Mouse (Mus musculus) urinary bladder, adult 18-20 months (tissue): ENCODE results near the gene Slc12a4.
"Not testable (repeated sequence)": the region's sequence is repeated elsewhere in the genome, so short reads cannot be mapped to it uniquely, and the experiment has no call there.

Experiments
- DNase-seq, 2 experiments: peaks; one replicate each; pipeline ENCODE4 v3.0.0; 2022; ENCODE audit warnings: low spot score in 2 of 2, mixed read lengths in 2 of 2

The Slc12a4 gene

GRCm38 (mm10) chr8:105965905-105966341 is at the start of gene Slc12a4:
Slc12a4 (minus strand) TSS chr8:105966097.
- DNase-seq, result peak; percentile 73 to 78

DNA sequence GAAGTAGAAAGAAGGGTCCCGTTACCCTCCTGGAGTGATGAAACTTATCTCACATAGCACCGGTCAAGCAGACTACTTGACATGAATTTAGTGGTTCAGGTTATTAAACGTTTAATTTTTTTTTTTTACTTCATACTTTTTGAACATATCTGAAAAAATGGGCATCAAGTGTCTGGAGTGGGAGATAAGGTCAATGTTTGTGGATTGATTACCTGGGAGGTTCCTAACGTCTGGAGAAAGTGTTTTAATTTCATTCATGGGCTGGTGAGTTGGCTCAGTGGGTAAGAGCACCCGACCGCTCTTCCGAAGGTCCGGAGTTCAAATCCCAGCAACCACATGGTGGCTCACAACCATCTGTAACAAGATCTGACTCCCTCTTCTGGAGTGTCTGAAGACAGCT is 46.3 kb upstream of the Slc12a4 start:
- not testable (repeated sequence) for DNase-seq

GRCm38 (mm10) chr8:106011643-106011986 is 45.7 kb upstream of the Slc12a4 start, which contains the start of gene Ddx28:
Ddx28 (minus strand) TSS chr8:106011882.
- no peak for DNase-seq

- peak; percentile 83 to 85 for DNase-seq
These were observed 45.1 kb upstream of the Slc12a4 start for GRCm38 (mm10) chr8:106010748-106011642.

GRCm38 (mm10) chr8:106007891-106008290 is 42.0 kb upstream of the Slc12a4 start:
- DNase-seq, result not testable (repeated sequence)

DNA sequence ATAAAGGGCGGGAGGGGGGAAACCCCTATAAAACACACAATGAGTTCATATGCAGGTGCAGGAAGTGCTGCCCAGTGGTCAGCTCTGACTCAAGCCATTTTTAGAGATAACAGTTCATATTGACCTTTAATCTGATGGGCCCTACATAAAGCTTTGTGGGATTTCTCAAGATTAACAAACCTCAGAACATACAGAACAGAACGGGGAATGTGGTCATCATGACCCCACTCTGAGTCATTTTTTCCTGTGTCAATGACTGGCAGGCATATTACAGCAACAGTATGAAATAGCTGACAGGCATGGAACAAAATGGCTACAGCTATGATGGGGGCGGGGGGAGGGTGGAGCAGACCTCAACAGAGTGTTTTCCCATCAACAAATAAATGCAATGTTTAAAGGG is 41.2 kb upstream of the Slc12a4 start:
- no peak for DNase-seq

DNA sequence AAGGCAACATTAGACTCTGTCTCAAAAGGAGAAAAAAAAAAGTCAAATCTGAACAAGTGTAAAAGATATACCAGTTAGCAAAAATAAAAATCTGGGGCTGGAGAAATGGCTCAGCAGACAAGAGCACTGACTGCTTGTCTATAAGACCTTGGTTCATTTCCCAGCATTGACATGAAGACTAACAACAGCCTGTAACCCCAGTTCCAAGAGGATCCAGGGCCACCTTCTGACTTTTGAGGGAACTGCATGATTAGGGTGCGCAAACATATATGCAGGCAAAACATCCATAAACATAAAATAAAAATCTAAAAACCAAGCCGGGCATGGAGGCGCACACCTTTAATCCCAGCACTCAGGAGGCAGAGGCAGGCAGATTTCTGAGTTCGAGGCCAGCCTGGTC is 40.5 kb upstream of the Slc12a4 start:
- DNase-seq, result no peak

DNA sequence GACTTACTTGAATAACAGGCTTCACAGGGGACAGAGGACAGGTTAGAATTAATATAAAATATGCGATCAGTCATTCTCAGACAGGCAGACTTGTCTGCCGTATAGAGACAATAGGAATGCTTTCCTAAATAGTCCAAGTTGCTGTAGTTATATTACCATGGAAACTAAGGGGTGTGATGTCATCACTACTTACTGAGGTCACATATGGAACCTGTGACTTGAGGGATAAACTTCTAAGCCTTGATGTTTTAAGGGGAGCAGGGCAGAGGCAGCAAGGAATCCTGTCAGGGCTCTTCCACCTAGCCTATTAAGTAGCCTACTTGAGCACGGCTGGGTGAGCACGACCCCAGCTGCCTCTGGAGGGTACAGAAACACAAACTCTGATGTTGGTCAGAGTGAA is 40.0 kb upstream of the Slc12a4 start, which contains the start of gene Dpep2nb:
Dpep2nb (minus strand) TSS at position 101 of the 400 bp plus-strand sequence.
- no peak for DNase-seq

DNA sequence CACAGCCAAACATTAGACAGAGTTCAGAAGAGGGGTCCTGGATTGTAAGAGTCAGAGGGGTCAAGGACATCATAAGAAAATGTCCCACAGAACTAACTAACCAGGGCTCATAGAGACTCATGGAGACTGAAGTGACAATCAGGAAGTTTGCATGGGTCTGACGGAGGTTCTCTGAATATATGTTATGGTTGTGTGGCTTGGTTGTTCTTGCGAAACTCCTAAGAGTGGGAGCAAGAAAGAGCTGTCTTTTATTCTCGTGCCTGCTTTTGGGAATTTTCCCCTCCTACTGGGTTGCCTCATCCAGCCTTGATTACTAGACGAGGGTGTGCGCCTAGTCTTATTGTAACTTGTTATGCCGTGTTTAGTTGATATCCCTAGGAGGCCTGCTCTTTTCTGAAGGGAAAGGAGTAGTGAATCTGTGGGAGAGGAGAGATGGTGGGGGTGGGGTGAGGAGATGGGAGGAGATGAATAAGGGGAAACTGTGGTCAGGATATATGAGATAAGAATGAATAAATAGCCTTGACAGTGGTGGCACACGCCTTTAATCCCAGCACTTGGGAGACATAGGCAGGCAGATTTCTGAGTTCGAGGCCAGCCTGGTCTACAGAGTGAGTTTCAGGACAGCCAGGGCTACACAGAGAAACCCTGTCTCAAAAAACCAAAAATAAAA is 38.8 kb upstream of the Slc12a4 start:
- no peak for DNase-seq

- DNase-seq, result no peak
These were observed 36.0 kb upstream of the Slc12a4 start for GRCm38 (mm10) chr8:106001908-106002307.

DNA sequence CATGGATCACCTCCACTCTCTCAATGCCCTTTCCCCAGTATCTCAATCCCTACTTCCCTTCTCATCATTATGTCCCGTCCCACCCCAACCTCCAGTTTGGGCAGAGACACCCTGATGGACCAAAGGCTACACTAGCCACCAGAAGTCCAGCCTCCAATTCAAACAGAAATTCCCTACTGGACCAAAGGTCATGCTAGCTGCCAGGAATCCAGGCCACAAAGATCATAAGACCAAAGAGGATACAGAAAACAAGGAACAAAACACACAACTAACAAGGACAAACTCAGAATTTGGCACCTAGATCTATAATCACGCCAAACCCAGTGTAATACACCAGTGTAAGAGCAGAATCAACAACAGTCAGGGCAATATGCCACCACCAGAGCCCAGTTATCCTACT is 33.1 kb upstream of the Slc12a4 start:
- DNase-seq, result no peak

DNA sequence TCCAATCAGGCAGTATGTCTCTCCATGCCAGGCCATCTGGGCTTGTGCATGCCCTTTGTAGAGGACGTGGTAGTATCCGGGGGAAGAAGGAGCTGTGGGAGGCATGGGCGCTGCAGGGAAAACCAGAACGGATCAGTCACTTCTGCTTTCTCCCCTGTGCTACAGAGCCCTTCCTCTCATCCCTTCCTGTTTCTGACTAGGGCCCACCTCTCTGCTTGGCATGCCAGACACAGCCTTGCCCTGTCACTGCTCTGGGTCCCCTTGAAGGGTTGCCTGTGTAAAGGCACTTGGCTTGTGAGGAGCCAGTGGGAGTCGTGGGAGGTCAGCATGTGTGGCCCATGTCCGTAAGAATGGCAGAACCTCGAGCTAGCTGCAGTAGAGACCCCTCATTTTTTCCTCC is 30.5 kb upstream of the Slc12a4 start:
- no peak for DNase-seq

GRCm38 (mm10) chr8:105993226-105993625 is 27.3 kb upstream of the Slc12a4 start:
- no peak for DNase-seq

DNA sequence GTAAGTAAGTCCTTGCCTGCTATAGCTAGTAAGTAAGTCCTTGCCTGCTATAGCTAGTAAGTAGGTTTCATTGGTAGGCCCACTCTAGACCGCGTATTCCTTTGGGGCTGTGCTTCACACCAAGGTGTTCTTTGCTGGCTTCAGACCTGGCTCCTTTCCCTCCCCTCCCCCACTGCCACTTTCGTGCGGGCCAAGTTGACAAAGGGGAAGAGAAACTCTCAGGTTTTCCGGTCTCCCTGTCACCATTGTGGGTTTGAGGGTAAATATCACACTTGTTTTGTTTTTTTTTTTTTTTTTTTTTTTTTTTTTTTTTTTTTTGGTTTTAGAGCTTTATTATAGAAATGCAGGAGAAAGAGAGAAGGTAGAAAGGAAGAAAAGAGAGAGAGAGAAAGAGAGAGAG is 26.6 kb upstream of the Slc12a4 start:
- no peak for DNase-seq

GRCm38 (mm10) chr8:105991546-105991945 is 25.6 kb upstream of the Slc12a4 start:
- DNase-seq, result no peak

GRCm38 (mm10) chr8:105990856-105991387 is 25.0 kb upstream of the Slc12a4 start, which contains the start of gene Dus2:
Dus2 (plus strand) TSS chr8:105991337.
- peak; percentile 76 to 78 for DNase-seq

GRCm38 (mm10) chr8:105988546-105988945 is 22.6 kb upstream of the Slc12a4 start:
- no peak for DNase-seq

- DNase-seq, result not testable (repeated sequence)
These were observed 17.5 kb upstream of the Slc12a4 start for GRCm38 (mm10) chr8:105983406-105983805.

- no peak for DNase-seq
These were observed 15.2 kb upstream of the Slc12a4 start for GRCm38 (mm10) chr8:105981146-105981545.

GRCm38 (mm10) chr8:105979325-105979724 is 13.4 kb upstream of the Slc12a4 start, which contains the start of gene Dpep3:
Dpep3 (minus strand) TSS chr8:105979429.
- DNase-seq, result no peak

DNA sequence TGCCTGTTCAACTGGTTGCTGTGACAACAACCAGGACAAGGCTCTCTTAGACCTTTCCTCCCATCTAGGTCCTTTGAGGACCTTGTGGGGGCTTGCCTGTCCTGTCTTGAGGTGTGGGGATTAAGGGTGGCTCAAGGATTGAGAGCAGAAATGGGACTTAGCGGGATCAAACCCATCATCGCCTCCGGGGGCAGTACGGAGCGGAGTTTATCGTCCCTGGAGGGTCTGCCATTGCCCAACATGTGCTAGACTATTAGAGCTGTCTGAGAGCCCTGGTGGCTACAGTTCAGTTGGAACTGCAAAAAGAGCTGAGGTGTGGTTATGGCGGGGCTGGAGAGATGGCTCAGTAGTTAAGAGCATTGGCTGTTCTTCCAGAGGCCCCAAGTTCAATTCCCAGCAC is 9.5 kb upstream of the Slc12a4 start:
- no peak for DNase-seq

GRCm38 (mm10) chr8:105971019-105971720 is 5.3 kb upstream of the Slc12a4 start:
- DNase-seq, result no peak
